In genomic region chr17:51321868-51322267, GRCm38 (mm10) we compare ENCODE assay signal across 20 mouse cellular contexts.
DNase-seq lines count a peak whose midpoint lies in the region; ATAC-seq and TF ChIP-seq lines count a peak whose summit lies in the region.
"Had no signal": no experiment of that assay in that cellular context is flagged by ENCODE, and none has a peak within 500 bp of the region (broad histone marks: within the 10 kb centered on the region; RNA-seq: fewer than 3 reads in every experiment).

No protein-coding gene starts in this region.

- no peaks in the 10 kb centered on the region for H3K4me1 ChIP-seq in forebrain, embryonic 15.5 days
- peaks cover 4% of the 10 kb centered on the region; the same call in 1 of the 2 replicates for H3K4me1 ChIP-seq in forebrain, embryonic 10.5 days
- no peaks in the 10 kb centered on the region for H3K4me1 ChIP-seq in hindbrain, embryonic 16.5 days (ENCODE audit: control insufficient read depth, insufficient read depth, low read depth, low read length)
- peaks cover 2% of the 10 kb centered on the region; the same call in 1 of the 2 replicates for H3K4me1 ChIP-seq in hindbrain, embryonic 12.5 days
- H3K4me1 ChIP-seq: heart, embryonic 10.5 days had no signal

- DNase-seq in forebrain, embryonic 10.5 days (ENCODE audit: extremely low spot score, low spot score): no peak
- no peak for DNase-seq in layer of hippocampus, adult 2 months (ENCODE audit: low spot score in 2 of 2)
- no peak for DNase-seq in layer of hippocampus, adult 8-10 months (ENCODE audit: low spot score in 2 of 2)
- DNase-seq in spleen, postnatal 36 days (ENCODE audit: low spot score in 2 of 2): no peak
- DNase-seq: adrenal gland, postnatal 14 days; B cell, adult 2 months; cerebellum, adult 11-12 months; cerebellum, adult 9-11 months; cerebellum, postnatal 36 days; gastrocnemius, postnatal 36 days; heart, postnatal 14 days; kidney, adult 2 months had no signal

- H3K9me3 ChIP-seq in forebrain, embryonic 15.5 days: no peaks in the 10 kb centered on the region
- H3K9me3 ChIP-seq in forebrain, embryonic 10.5 days: no peaks in the 10 kb centered on the region
- no peaks in the 10 kb centered on the region for H3K9me3 ChIP-seq in hindbrain, embryonic 16.5 days (ENCODE audit: control insufficient read depth, low read length)
- no peaks in the 10 kb centered on the region for H3K9me3 ChIP-seq in hindbrain, embryonic 12.5 days (replicated peaks)
- H3K9me3 ChIP-seq: embryonic facial prominence, embryonic 10.5 days; heart, embryonic 10.5 days had no signal

- H3K36me3 ChIP-seq in forebrain, embryonic 15.5 days: no peaks in the 10 kb centered on the region
- no peaks in the 10 kb centered on the region for H3K36me3 ChIP-seq in forebrain, embryonic 10.5 days (replicated peaks)
- H3K36me3 ChIP-seq in hindbrain, embryonic 16.5 days (ENCODE audit: control insufficient read depth, insufficient read depth, low read length): no peaks in the 10 kb centered on the region
- H3K36me3 ChIP-seq in hindbrain, embryonic 12.5 days: no peaks in the 10 kb centered on the region
- H3K36me3 ChIP-seq: embryonic facial prominence, embryonic 10.5 days; heart, embryonic 10.5 days had no signal

- no peaks in the 10 kb centered on the region for H3K27me3 ChIP-seq in forebrain, embryonic 15.5 days
- H3K27me3 ChIP-seq in forebrain, embryonic 10.5 days (ENCODE audit: poor library complexity, severe bottlenecking): no peaks in the 10 kb centered on the region
- H3K27me3 ChIP-seq in hindbrain, embryonic 16.5 days (replicated peaks; ENCODE audit: control insufficient read depth, insufficient read depth, low read length): no peaks in the 10 kb centered on the region
- H3K27me3 ChIP-seq in hindbrain, embryonic 12.5 days: no peaks in the 10 kb centered on the region

- no peak for TF ChIP-seq CTCF in layer of hippocampus, adult 2 months (conservative IDR thresholded peaks at IDR 0.05)

- no peak overlapping the region for H3K27ac ChIP-seq in forebrain, embryonic 15.5 days (replicated peaks)
- H3K27ac ChIP-seq in forebrain, embryonic 10.5 days: no peak overlapping the region
- H3K27ac ChIP-seq in hindbrain, embryonic 16.5 days (ENCODE audit: low read depth, low read length): no peak overlapping the region
- no peak overlapping the region for H3K27ac ChIP-seq in hindbrain, embryonic 12.5 days
- H3K27ac ChIP-seq in layer of hippocampus, adult 2 months: no peak overlapping the region
- H3K27ac ChIP-seq: embryonic facial prominence, embryonic 10.5 days; heart, embryonic 10.5 days had no signal

- no peak overlapping the region for H3K4me3 ChIP-seq in forebrain, embryonic 15.5 days
- H3K4me3 ChIP-seq in forebrain, embryonic 10.5 days: no peak overlapping the region
- H3K4me3 ChIP-seq in hindbrain, embryonic 16.5 days (ENCODE audit: low read length): no peak overlapping the region
- no peak overlapping the region for H3K4me3 ChIP-seq in hindbrain, embryonic 12.5 days
- H3K4me3 ChIP-seq in layer of hippocampus, adult 2 months: peak overlapping the region; percentile 36; the same call in 1 of the 2 replicates
- H3K4me3 ChIP-seq: embryonic facial prominence, embryonic 10.5 days; heart, embryonic 10.5 days had no signal

- H3K4me2 ChIP-seq in forebrain, embryonic 15.5 days (replicated peaks): peak overlapping the region; percentile 11; the same call in 1 of the 2 replicates
- H3K4me2 ChIP-seq in hindbrain, embryonic 16.5 days (ENCODE audit: low read length): peak overlapping the region; percentile 16; the same call in 1 of the 2 replicates
- no peak overlapping the region for H3K4me2 ChIP-seq in hindbrain, embryonic 12.5 days (replicated peaks)

- 73% methylated on average over 7 of the region's 7 CpGs for WGBS in forebrain, embryonic 15.5 days
- WGBS in forebrain, embryonic 10.5 days: 85% methylated on average over 7 of the region's 7 CpGs
- WGBS in hindbrain, embryonic 16.5 days: 75% methylated on average over 7 of the region's 7 CpGs
- WGBS in hindbrain, embryonic 12.5 days: 72% methylated on average over 7 of the region's 7 CpGs

- H3K9ac ChIP-seq in forebrain, embryonic 15.5 days (replicated peaks): no peak overlapping the region
- no peak overlapping the region for H3K9ac ChIP-seq in hindbrain, embryonic 16.5 days (ENCODE audit: low read depth, low read length)
- no peak overlapping the region for H3K9ac ChIP-seq in hindbrain, embryonic 12.5 days

- ATAC-seq in forebrain, embryonic 15.5 days (replicated peaks): no peak
- no peak for ATAC-seq in hindbrain, embryonic 16.5 days
- no peak for ATAC-seq in hindbrain, embryonic 12.5 days (ENCODE audit: low FRiP score)
- ATAC-seq: activated CD4-positive, CD25-positive, alpha-beta regulatory T cell, adult 4 months; CD4-positive, CD25-positive, alpha-beta regulatory T cell, adult 4 months; Patski had no signal
